Mouse (Mus musculus) regulatory T cell (primary cell): ENCODE measurements at regions not wholly inside any gene's neighbourhood (a gene's known extent, or its start where the extent isn't known, plus 50 kb on each side); places are given as distances from the start of the nearest gene placed in this dataset.

Experiments used
- in situ Hi-C: fragments of 300-600 bp; cut with MboI, MseI; formaldehyde crosslinking; loops from one replicate; pipeline ENCODE4 v1.15.1; 2025; ENCODE audit warnings: high pct_unique_total_duplicates

GRCm38 (mm10) chr1:35959729-35960128 lies 108.5 kb upstream of the Hs6st1 start:
- in situ Hi-C loops: loop anchor here (10.0 kb wide), 1 partner anchor 495 kb away; no protein-coding TSS in a partner anchor

DNA sequence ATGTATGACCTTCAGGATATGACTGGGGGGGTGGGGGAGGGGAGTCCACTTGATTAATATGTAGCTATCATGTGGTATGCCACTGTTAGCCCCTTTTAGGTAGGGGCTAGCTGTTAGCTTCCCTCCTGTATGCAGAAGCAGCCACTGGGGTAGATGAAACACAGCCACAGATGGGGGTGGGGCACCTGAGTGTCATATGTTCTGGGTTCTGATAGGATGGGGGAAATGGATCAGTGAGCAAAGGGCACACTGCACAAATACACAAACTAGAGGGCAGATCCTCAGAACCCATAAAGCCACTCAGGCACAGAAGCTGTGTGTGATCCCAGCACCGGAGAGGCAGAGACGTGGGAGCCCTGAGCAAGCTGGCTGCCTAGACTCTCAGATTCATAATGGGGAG lies 107.4 kb upstream of the Hs6st1 start:
- in situ Hi-C loops: loop anchor here (10.0 kb wide), 1 partner anchor 494 kb away; no protein-coding TSS in a partner anchor

GRCm38 (mm10) chr1:35961923-35962322 lies 106.3 kb upstream of the Hs6st1 start:
- in situ Hi-C loops: loop anchor here (10.0 kb wide), 1 partner anchor 493 kb away; no protein-coding TSS in a partner anchor

DNA sequence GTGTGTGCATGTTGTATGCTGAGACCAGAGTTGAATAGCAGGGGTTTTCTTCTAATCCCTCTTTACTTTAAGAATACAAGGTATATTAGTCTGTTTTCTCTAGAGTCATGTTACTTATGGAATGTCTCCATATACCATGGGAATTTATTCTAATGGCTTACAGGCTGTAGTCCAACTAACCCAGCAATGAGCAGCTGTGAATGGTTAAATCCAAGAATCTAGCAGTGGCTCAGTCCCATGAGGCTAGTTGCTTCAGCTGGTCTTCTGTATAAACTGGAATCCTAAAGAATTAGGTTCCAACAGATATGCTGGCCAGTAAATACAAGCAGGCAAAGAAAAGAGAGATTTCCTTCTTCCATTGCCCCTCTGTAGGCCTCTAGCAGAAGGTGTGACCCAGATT lies 99.7 kb upstream of the Hs6st1 start:
- in situ Hi-C loops: loop anchor here (10.0 kb wide), 1 partner anchor 486 kb away; no protein-coding TSS in a partner anchor

- in situ Hi-C loops: no loop called here
Measured at GRCm38 (mm10) chr1:35971435-35972189, 96.6 kb upstream of the Hs6st1 start.

DNA sequence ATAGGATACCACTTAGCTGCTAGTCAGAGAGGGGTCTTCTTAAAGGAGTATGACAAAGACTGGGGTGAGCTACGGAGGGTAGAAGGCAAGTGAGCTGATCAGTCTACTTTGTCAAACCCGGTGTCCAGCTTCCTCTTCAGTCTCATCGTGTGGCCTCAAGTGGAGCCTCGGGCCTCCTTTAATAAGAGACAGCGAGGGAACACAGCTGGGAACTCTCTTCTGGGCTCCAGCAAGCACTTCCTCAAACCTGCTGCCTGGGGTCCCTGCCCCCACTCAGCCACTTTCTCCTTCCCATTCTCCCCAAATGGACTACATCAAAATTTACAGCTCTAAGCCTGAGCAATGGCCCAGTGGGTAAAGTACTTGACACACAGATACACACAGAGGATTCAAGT lies 96.0 kb upstream of the Hs6st1 start:
- in situ Hi-C loops: no loop called here

DNA sequence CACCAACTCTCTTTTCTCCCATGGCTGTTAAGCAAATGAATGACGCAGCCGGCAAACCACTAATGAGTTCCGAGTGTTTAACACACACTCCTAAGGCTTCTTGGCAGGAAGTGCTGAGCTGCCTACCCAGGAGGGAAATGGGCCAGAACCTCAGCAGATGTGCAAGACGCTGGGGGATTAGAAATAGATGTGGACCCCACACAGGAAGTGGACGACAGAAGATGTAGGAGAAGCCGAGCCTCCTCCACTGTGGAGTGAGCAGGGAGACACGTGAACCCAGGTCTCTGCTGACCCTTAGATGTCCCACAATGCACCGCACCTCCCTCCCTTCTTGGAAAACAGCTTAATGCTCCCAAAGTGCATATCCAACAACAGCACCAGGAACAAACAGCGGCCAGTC lies 94.8 kb upstream of the Hs6st1 start:
- in situ Hi-C loops: no loop called here

DNA sequence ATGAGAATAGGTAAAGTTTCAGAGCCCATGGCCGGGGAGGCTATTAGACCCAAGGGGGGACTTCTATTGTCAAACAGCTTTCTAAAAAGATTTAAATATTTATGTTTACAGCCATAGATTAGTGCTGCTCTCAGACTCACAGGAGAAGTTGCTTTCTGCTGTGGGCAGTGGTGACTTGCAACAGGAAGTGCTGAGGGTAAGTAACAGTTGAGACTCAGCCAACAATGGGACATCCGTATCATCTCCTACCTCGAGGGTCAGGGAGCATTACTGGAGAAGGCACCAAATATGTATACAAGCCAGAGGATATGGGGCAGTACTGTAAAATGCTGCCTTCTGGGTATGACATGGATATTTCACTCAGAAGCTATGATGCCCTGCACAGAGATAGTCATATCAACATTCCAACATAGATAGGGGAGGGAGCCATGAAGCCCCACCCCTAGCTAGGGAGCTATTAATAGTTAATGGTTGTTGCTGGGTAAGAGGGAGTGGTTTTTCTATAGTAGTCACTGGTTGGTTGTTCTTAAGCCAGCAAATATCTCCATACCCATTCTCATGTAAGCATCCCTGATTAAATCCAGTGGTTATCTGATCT lies 92.5 kb upstream of the Hs6st1 start:
- in situ Hi-C loops: no loop called here

DNA sequence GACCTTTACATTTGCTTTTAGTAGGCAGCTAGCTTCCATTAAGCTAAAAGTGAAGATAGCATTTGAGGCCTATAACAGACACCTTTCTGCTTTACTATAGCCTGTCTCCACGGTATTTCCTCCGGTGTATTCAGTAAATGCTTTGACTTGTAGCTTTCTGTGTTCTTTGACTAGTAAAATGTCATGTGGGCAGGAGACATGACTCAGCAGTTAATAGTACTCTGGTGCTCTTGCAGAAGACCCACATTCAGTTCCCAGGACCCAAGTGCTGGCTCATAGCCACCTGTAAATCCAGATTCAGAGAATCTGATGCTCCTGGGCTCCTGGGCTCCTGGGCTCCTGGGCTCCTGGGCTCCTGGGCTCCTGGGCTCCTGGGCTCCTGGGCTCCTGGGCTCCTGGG lies 91.7 kb upstream of the Hs6st1 start:
- in situ Hi-C loops: no loop called here

GRCm38 (mm10) chr1:35978116-35978515 lies 90.1 kb upstream of the Hs6st1 start:
- in situ Hi-C loops: no loop called here

DNA sequence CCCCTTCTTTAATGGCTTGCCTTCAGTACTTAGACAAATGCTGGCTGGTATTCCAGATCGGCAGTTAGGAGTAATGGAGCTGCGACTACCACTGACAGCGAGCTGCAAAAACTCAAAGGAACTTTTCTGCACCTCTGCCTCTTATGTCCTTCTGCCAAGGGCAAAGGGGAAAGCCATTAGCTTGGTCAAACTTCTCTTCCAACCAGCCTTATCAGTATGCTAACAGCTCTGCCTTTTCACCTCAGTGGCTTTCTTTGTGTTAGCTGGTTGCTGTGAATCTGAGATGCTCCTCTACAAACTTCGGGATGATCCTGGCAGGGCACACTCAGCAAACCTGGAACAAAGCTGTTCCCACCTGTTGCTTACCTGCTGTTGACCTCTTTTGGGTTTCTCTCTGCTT lies 89.4 kb upstream of the Hs6st1 start:
- in situ Hi-C loops: no loop called here

DNA sequence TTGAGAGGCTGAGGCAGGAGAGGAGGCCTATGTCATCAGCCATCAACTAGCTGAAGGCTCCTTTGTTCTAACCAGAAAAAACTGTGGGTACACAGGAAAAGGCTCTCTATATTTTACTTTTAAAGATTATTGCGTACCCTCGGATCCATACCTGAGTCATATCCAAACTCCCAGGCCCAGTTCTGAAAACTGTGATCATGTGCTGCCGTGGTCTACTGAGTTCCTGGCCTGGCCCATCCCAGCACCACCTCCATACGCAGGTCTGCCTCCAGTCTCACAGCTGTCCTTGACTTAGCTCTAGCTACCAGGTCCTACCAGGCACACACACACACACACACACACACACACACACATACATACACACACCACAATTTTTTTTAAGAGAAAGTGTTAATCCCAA lies 87.0 kb upstream of the Hs6st1 start:
- in situ Hi-C loops: no loop called here

- in situ Hi-C loops: no loop called here
Measured at GRCm38 (mm10) chr1:35983361-35983760, 84.8 kb upstream of the Hs6st1 start.

GRCm38 (mm10) chr1:35985318-35985717 lies 82.9 kb upstream of the Hs6st1 start:
- in situ Hi-C loops: no loop called here

DNA sequence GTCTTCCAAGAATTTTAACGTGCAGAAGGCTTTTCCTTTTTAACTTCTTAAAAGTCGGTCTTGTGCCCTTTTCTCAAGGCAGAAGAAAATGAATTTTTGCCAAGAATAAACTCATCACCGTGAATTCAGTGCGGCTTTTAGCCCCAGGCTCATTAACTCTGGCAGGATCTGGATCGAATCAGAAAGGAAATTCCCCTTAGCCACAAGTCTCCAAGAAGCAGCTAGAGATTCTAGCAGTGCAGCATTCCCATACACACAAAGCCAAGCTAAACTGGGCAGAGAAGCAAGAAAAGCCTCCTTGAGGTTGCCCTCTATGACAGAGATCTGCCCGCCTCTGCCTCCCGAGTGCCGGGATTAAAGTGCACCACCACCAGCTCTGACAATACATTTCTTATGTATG lies 81.5 kb upstream of the Hs6st1 start:
- in situ Hi-C loops: no loop called here

- in situ Hi-C loops: no loop called here
Measured at GRCm38 (mm10) chr1:35992227-35992909, 75.8 kb upstream of the Hs6st1 start.

GRCm38 (mm10) chr1:35992937-35993336 lies 75.3 kb upstream of the Hs6st1 start:
- in situ Hi-C loops: no loop called here

DNA sequence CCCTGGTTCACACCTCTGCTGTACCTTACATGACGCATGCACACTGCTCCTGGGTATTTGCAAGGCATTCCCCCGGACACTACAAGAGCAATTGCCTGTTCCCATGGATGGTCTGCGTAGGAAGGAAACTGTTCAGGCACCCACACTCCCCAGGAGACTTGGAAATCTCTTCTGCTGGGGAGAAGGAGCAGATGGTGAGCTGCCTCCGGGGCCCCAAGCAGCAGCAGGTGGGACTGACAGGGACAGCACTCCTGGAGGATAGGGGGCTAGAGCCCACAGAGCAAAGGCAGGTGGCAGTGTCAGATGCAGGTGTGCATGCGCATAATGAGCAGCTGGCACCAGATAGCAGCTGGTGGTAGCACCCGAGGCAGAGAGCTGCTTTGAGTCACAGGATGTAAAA lies 72.5 kb upstream of the Hs6st1 start:
- in situ Hi-C loops: no loop called here

DNA sequence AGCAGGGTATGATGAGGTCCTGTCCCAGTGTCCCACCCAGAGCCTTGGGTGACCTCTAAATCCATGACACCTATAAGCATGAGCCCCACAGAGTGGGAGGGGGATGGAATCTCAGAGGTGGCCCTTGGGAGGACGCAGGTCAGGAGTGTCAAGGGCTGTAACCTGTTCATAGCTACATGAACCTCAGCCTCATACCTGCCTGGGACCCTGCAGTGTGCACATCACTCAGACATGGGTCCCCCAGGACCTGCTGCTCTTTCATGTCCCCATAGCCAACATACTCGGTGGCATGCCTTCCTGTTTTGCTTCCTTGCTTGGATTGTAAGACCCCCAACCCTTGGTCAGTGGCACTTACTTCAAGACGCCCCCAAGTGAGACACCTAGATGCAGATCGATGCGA lies 66.9 kb upstream of the Hs6st1 start:
- in situ Hi-C loops: no loop called here

- in situ Hi-C loops: no loop called here
Measured at GRCm38 (mm10) chr1:36001821-36002220, 66.4 kb upstream of the Hs6st1 start.

- in situ Hi-C loops: no loop called here
Measured at GRCm38 (mm10) chr1:36003592-36003991, 64.6 kb upstream of the Hs6st1 start.

DNA sequence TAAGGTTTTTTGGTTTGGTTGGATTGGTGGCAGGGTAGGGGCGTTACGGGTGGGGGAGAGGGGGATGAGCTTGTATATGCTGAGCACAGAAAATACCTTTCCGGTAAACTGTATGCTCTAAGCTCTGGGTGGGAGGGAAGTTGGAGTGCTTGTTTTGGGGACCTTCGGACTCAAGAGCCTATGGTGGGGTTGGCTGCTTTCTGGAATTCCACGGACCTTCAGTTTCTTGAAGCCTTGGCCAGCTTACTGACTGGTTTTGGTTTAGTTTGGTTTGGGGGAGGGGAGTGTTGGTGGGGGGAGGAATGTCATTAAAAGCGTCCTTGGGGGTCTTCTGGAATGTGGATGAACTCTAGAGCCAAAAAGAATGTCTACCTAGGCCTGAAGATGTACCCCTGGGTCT lies 59.6 kb upstream of the Hs6st1 start:
- in situ Hi-C loops: no loop called here
